Mouse (Mus musculus): ENCODE results near the gene Jmjd1c. TPM values are rescaled to one million over a fixed set of nuclear protein-coding genes. Genes with fewer than 3 reads are reported as not detected.
A peak's percentile ranks its signal among the peaks of the same experiment; 100 is the strongest.

The Jmjd1c gene
- polyA plus RNA-seq, 1 experiment from 2014 or later = 43.0 TPM

- Histone ChIP-seq H3K27me3 (ENCODE audit: control insufficient read depth, insufficient read depth, low read length) (no peaks in the 10 kb centered on the region), H3K27ac (replicated peaks; ENCODE audit: low read depth, low read length) (no peak overlapping the region), H3K4me2 (ENCODE audit: low read depth, severe bottlenecking) (no peak overlapping the region), H3K36me3 (ENCODE audit: control insufficient read depth, insufficient read depth, low read length) (no peaks in the 10 kb centered on the region), H3K9ac (ENCODE audit: low read length) (no peak overlapping the region), H3K9me3 (ENCODE audit: control insufficient read depth, low read length) (no peaks in the 10 kb centered on the region), H3K4me3 (ENCODE audit: low read depth, low read length) (no peak overlapping the region), H3K4me1 (ENCODE audit: control insufficient read depth, insufficient read depth, low read length) (0 out of 2 replicates have a peak, but pooled peaks cover 5% of the 10 kb centered on the region)
- ATAC-seq (ENCODE audit: insufficient number of reproducible peaks, low FRiP score, low TSS enrichment, low read depth) (no peak), DNase-seq (ENCODE audit: low spot score) (peak; percentile 10)
- 88% methylated on average over 4 of the region's 4 CpGs for WGBS
Measured at GRCm38 (mm10) chr10:67124156-67124555, 28.2 kb downstream of the Jmjd1c start.

DNA sequence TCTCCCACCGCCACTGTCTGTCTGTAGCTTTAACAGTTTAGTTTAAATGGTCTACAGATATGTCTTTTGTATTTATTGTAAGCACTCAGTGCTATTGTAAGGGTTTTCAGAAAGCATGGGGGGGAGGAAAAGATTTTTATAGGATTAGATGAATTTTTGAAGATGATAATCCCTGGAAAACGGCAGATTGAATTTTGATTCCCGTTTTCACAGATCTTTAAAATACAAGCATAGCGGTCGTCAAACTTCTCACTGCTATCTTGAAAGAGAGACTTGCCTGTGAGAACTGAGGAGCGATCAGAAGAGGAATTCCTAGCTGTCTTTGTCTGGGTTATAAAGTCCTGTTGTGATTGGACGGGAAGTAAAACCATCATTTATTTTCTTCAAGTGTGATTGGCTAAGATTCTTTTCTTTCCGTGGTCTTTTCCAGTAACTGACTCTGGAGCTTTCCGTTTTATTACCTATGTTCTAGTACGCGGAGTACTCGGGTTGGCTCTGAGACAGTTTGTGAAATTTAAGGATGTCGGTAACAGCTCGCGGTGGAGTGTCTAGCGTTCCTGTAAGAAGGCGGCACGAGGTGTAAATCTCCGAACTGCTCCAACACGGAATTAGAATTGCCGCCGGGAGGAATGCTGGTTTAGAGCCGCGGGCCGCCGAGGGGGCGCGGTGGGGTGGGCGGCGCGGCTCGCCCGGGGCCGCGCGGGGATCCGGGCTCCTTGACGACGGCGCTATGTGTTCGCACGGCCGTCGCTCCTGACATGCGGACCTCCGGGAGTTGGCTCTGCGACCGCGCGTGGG, 30.3 kb downstream of the Jmjd1c start:
- H3K4me2 ChIP-seq (ENCODE audit: low read depth, severe bottlenecking) = peak overlapping the region; percentile 96
- H3K27me3 ChIP-seq (ENCODE audit: control insufficient read depth, insufficient read depth, low read length) = no peaks in the 10 kb centered on the region
- H3K4me1 ChIP-seq (ENCODE audit: control insufficient read depth, insufficient read depth, low read length) = 0 out of 2 replicates have a peak, but pooled peaks cover 5% of the 10 kb centered on the region
- no peaks in the 10 kb centered on the region for H3K36me3 ChIP-seq (ENCODE audit: control insufficient read depth, insufficient read depth, low read length)
- H3K9me3 ChIP-seq (ENCODE audit: control insufficient read depth, low read length) = no peaks in the 10 kb centered on the region
- peak overlapping the region; percentile 74 for H3K9ac ChIP-seq (ENCODE audit: low read length)
- peak; percentile 74 for ATAC-seq (ENCODE audit: insufficient number of reproducible peaks, low FRiP score, low TSS enrichment, low read depth)
- 2% methylated on average over 40 of the region's 50 CpGs for WGBS
- peak overlapping the region; percentile 39; the same call in 1 of the 2 replicates for H3K27ac ChIP-seq (replicated peaks; ENCODE audit: low read depth, low read length)
- peak overlapping the region; percentile 76 for H3K4me3 ChIP-seq (ENCODE audit: low read depth, low read length)
- DNase-seq (ENCODE audit: low spot score) = peak; percentile 71

GRCm38 (mm10) chr10:67126859-67127758, 31.2 kb downstream of the Jmjd1c start:
- Histone ChIP-seq H3K9me3 (ENCODE audit: control insufficient read depth, low read length) (no peaks in the 10 kb centered on the region), H3K36me3 (ENCODE audit: control insufficient read depth, insufficient read depth, low read length) (no peaks in the 10 kb centered on the region), H3K27ac (replicated peaks; ENCODE audit: low read depth, low read length) (peak overlapping the region; percentile 39; the same call in 1 of the 2 replicates), H3K27me3 (ENCODE audit: control insufficient read depth, insufficient read depth, low read length) (no peaks in the 10 kb centered on the region), H3K9ac (ENCODE audit: low read length) (peak overlapping the region; percentile 74), H3K4me3 (ENCODE audit: low read depth, low read length) (peak overlapping the region; percentile 76), H3K4me2 (ENCODE audit: low read depth, severe bottlenecking) (peak overlapping the region; percentile 96), H3K4me1 (ENCODE audit: control insufficient read depth, insufficient read depth, low read length) (0 out of 2 replicates have a peak, but pooled peaks cover 5% of the 10 kb centered on the region)
- WGBS = 2% methylated on average over 110 of the region's 115 CpGs
- DNase-seq (ENCODE audit: low spot score) (peak; percentile 63), ATAC-seq (ENCODE audit: insufficient number of reproducible peaks, low FRiP score, low TSS enrichment, low read depth) (peak; percentile 68)

GRCm38 (mm10) chr10:67129531-67129930, 33.6 kb downstream of the Jmjd1c start:
- Histone ChIP-seq H3K27ac (replicated peaks; ENCODE audit: low read depth, low read length) (no peak overlapping the region), H3K4me3 (ENCODE audit: low read depth, low read length) (no peak overlapping the region), H3K36me3 (ENCODE audit: control insufficient read depth, insufficient read depth, low read length) (no peaks in the 10 kb centered on the region), H3K9ac (ENCODE audit: low read length) (no peak overlapping the region), H3K9me3 (ENCODE audit: control insufficient read depth, low read length) (no peaks in the 10 kb centered on the region), H3K27me3 (ENCODE audit: control insufficient read depth, insufficient read depth, low read length) (no peaks in the 10 kb centered on the region), H3K4me1 (ENCODE audit: control insufficient read depth, insufficient read depth, low read length) (0 out of 2 replicates have a peak, but pooled peaks cover 5% of the 10 kb centered on the region), H3K4me2 (ENCODE audit: low read depth, severe bottlenecking) (no peak overlapping the region)
- 70% methylated on average over 1 of the region's 1 CpGs for WGBS
- no peak for ATAC-seq (ENCODE audit: insufficient number of reproducible peaks, low FRiP score, low TSS enrichment, low read depth)
- no peak for DNase-seq (ENCODE audit: low spot score)

GRCm38 (mm10) chr10:67131709-67132108, 35.8 kb downstream of the Jmjd1c start:
- no peaks in the 10 kb centered on the region for H3K27me3 ChIP-seq (ENCODE audit: control insufficient read depth, insufficient read depth, low read length)
- no peak overlapping the region for H3K4me3 ChIP-seq (ENCODE audit: low read depth, low read length)
- H3K4me1 ChIP-seq (ENCODE audit: control insufficient read depth, insufficient read depth, low read length) = 0 out of 2 replicates have a peak, but pooled peaks cover 5% of the 10 kb centered on the region
- H3K36me3 ChIP-seq (ENCODE audit: control insufficient read depth, insufficient read depth, low read length) = no peaks in the 10 kb centered on the region
- WGBS = 85% methylated on average over 1 of the region's 1 CpGs
- no peak overlapping the region for H3K4me2 ChIP-seq (ENCODE audit: low read depth, severe bottlenecking)
- DNase-seq (ENCODE audit: low spot score) (no peak), ATAC-seq (ENCODE audit: insufficient number of reproducible peaks, low FRiP score, low TSS enrichment, low read depth) (no peak)
- no peaks in the 10 kb centered on the region for H3K9me3 ChIP-seq (ENCODE audit: control insufficient read depth, low read length)
- no peak overlapping the region for H3K9ac ChIP-seq (ENCODE audit: low read length)
- H3K27ac ChIP-seq (replicated peaks; ENCODE audit: low read depth, low read length) = no peak overlapping the region

- Histone ChIP-seq H3K4me3 (ENCODE audit: low read depth, low read length) (no peak overlapping the region), H3K4me2 (ENCODE audit: low read depth, severe bottlenecking) (no peak overlapping the region), H3K9me3 (ENCODE audit: control insufficient read depth, low read length) (no peaks in the 10 kb centered on the region), H3K27me3 (ENCODE audit: control insufficient read depth, insufficient read depth, low read length) (no peaks in the 10 kb centered on the region), H3K9ac (ENCODE audit: low read length) (no peak overlapping the region), H3K36me3 (ENCODE audit: control insufficient read depth, insufficient read depth, low read length) (no peaks in the 10 kb centered on the region), H3K4me1 (ENCODE audit: control insufficient read depth, insufficient read depth, low read length) (no peaks in the 10 kb centered on the region), H3K27ac (replicated peaks; ENCODE audit: low read depth, low read length) (no peak overlapping the region)
- DNase-seq (ENCODE audit: low spot score) (no peak), ATAC-seq (ENCODE audit: insufficient number of reproducible peaks, low FRiP score, low TSS enrichment, low read depth) (no peak)
- WGBS = 87% methylated on average over 2 of the region's 2 CpGs
Measured at GRCm38 (mm10) chr10:67134322-67134721, 38.4 kb downstream of the Jmjd1c start.

DNA sequence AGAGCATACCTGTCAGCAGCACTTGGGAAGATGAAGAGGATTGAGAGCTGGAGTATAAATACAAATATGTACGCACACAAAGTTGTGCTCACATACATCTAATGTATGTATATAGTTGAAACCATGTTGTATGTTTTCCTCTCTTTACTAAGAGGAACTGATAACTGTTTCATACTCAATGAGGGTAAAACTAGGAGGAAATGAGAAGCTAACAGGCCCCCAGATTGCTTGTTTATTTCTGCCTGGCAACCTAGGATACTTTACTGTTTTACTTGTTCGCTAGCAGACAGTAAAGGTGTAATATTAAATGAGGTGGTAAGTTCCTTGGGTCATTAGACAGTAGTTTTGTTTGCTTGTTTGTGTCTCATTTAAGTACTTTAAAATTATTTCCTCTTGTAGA, 41.5 kb downstream of the Jmjd1c start:
- ATAC-seq (ENCODE audit: insufficient number of reproducible peaks, low FRiP score, low TSS enrichment, low read depth) (no peak), DNase-seq (ENCODE audit: low spot score) (no peak)
- H3K27me3 ChIP-seq (ENCODE audit: control insufficient read depth, insufficient read depth, low read length) = no peaks in the 10 kb centered on the region
- H3K9me3 ChIP-seq (ENCODE audit: control insufficient read depth, low read length) = no peaks in the 10 kb centered on the region
- 83% methylated on average over 2 of the region's 2 CpGs for WGBS
- no peak overlapping the region for H3K4me2 ChIP-seq (ENCODE audit: low read depth, severe bottlenecking)
- H3K4me3 ChIP-seq (ENCODE audit: low read depth, low read length) = no peak overlapping the region
- H3K27ac ChIP-seq (replicated peaks; ENCODE audit: low read depth, low read length) = no peak overlapping the region
- no peaks in the 10 kb centered on the region for H3K36me3 ChIP-seq (ENCODE audit: control insufficient read depth, insufficient read depth, low read length)
- no peak overlapping the region for H3K9ac ChIP-seq (ENCODE audit: low read length)
- no peaks in the 10 kb centered on the region for H3K4me1 ChIP-seq (ENCODE audit: control insufficient read depth, insufficient read depth, low read length)

GRCm38 (mm10) chr10:67143661-67144060, 47.7 kb downstream of the Jmjd1c start:
- H3K9ac ChIP-seq (ENCODE audit: low read length) = no peak overlapping the region
- DNase-seq (ENCODE audit: low spot score) = no peak
- H3K36me3 ChIP-seq (ENCODE audit: control insufficient read depth, insufficient read depth, low read length) = no peaks in the 10 kb centered on the region
- no peak overlapping the region for H3K27ac ChIP-seq (replicated peaks; ENCODE audit: low read depth, low read length)
- no peak overlapping the region for H3K4me3 ChIP-seq (ENCODE audit: low read depth, low read length)
- H3K4me2 ChIP-seq (ENCODE audit: low read depth, severe bottlenecking) = no peak overlapping the region
- no peaks in the 10 kb centered on the region for H3K9me3 ChIP-seq (ENCODE audit: control insufficient read depth, low read length)
- no peaks in the 10 kb centered on the region for H3K27me3 ChIP-seq (ENCODE audit: control insufficient read depth, insufficient read depth, low read length)
- H3K4me1 ChIP-seq (ENCODE audit: control insufficient read depth, insufficient read depth, low read length) = peaks cover 2% of the 10 kb centered on the region; the same call in 1 of the 2 replicates
- ATAC-seq (ENCODE audit: insufficient number of reproducible peaks, low FRiP score, low TSS enrichment, low read depth) = no peak

All from limb, embryonic 11.5 days (tissue).